Mouse (Mus musculus): ENCODE measurements around the gene Tmod1.
A peak's percentile ranks its signal among the peaks of the same experiment; 100 is the strongest.

Gene Tmod1

GRCm38 (mm10) chr4:46038892-46039751 is at the start of gene Tmod1:
Tmod1 (plus strand) TSS chr4:46038935.
- peak; percentile 76 for DNase-seq

GRCm38 (mm10) chr4:45990427-45991135 is 48.2 kb upstream of the Tmod1 start:
- DNase-seq: no peak

GRCm38 (mm10) chr4:45998536-45998935 is 40.2 kb upstream of the Tmod1 start:
- no peak for DNase-seq

- no peak for DNase-seq
Observed at GRCm38 (mm10) chr4:46008142-46008793, 30.5 kb upstream of the Tmod1 start.

GRCm38 (mm10) chr4:46011698-46012097 is 27.0 kb upstream of the Tmod1 start:
- no peak for DNase-seq

- DNase-seq: no peak
Observed at GRCm38 (mm10) chr4:46015605-46016004, 23.1 kb upstream of the Tmod1 start.

- DNase-seq: no peak
Observed at GRCm38 (mm10) chr4:46023021-46023481, 15.7 kb upstream of the Tmod1 start.

GRCm38 (mm10) chr4:46025893-46026292 is 12.8 kb upstream of the Tmod1 start:
- DNase-seq: peak; percentile 34

GRCm38 (mm10) chr4:46028224-46028623 is 10.5 kb upstream of the Tmod1 start:
- no peak for DNase-seq

- DNase-seq: no peak
Observed at GRCm38 (mm10) chr4:46028781-46029180, 10.0 kb upstream of the Tmod1 start.

GRCm38 (mm10) chr4:46029552-46029951 is 9.2 kb upstream of the Tmod1 start:
- DNase-seq: no peak

GRCm38 (mm10) chr4:46032448-46032847 is 6.3 kb upstream of the Tmod1 start:
- no peak for DNase-seq

GRCm38 (mm10) chr4:46033197-46033596 is 5.5 kb upstream of the Tmod1 start:
- DNase-seq: no peak

- DNase-seq: no peak
Observed at GRCm38 (mm10) chr4:46038591-46038891, 194 bp upstream of the Tmod1 start.

GRCm38 (mm10) chr4:46039899-46040298 is 1.2 kb downstream of the Tmod1 start:
- DNase-seq: no peak

GRCm38 (mm10) chr4:46040594-46041192 is 2.0 kb downstream of the Tmod1 start:
- DNase-seq: peak; percentile 45

- no peak for DNase-seq
Observed at GRCm38 (mm10) chr4:46041761-46042504, 3.2 kb downstream of the Tmod1 start.

- no peak for DNase-seq
Observed at GRCm38 (mm10) chr4:46042505-46042850, 3.7 kb downstream of the Tmod1 start.

- no peak for DNase-seq
Observed at GRCm38 (mm10) chr4:46043361-46043760, 4.6 kb downstream of the Tmod1 start.

- no peak for DNase-seq
Observed at GRCm38 (mm10) chr4:46047971-46048370, 9.2 kb downstream of the Tmod1 start.

- DNase-seq: no peak
Observed at GRCm38 (mm10) chr4:46048418-46048817, 9.7 kb downstream of the Tmod1 start.

GRCm38 (mm10) chr4:46053323-46054107 is 14.8 kb downstream of the Tmod1 start:
- DNase-seq: peak; percentile 31

Data from right cerebral cortex, adult 18-20 months (tissue).